In genomic region chr1:180849701-180850301, GRCm38 (mm10) we compare ENCODE assay signal across 8 mouse cellular contexts. TPM values are rescaled to one million over a fixed set of nuclear protein-coding genes. Genes with fewer than 3 reads are reported as not detected.
DNase-seq lines count a peak whose midpoint lies in the region; ATAC-seq and TF ChIP-seq lines count a peak whose summit lies in the region.

No protein-coding gene starts in this region.

- H3K9me3 ChIP-seq in heart, postnatal 0 days (replicated peaks; ENCODE audit: control insufficient read depth, low read length) = no peaks in the 10 kb centered on the region
- no peaks in the 10 kb centered on the region for H3K9me3 ChIP-seq in liver, embryonic 11.5 days (ENCODE audit: control insufficient read depth, low read length)
- H3K9me3 ChIP-seq in stomach, embryonic 15.5 days = no peaks in the 10 kb centered on the region

- no peaks in the 10 kb centered on the region for H3K36me3 ChIP-seq in spleen, adult 2 months (ENCODE audit: control insufficient read depth, insufficient read depth, low read length)
- no peaks in the 10 kb centered on the region for H3K36me3 ChIP-seq in heart, postnatal 0 days (replicated peaks; ENCODE audit: control insufficient read depth, insufficient read depth, low read length)
- no peaks in the 10 kb centered on the region for H3K36me3 ChIP-seq in liver, embryonic 11.5 days (ENCODE audit: control insufficient read depth, insufficient read depth, low read length)
- H3K36me3 ChIP-seq in stomach, embryonic 15.5 days = no peaks in the 10 kb centered on the region

- TF ChIP-seq EP300 in heart, postnatal 0 days (IDR thresholded peaks at IDR 0.05; ENCODE audit: low read depth) = no peak

- no peaks in the 10 kb centered on the region for H3K27me3 ChIP-seq in spleen, adult 2 months (ENCODE audit: control insufficient read depth, insufficient read depth, low read length)
- H3K27me3 ChIP-seq in heart, postnatal 0 days (ENCODE audit: control insufficient read depth, insufficient read depth, low read length) = no peaks in the 10 kb centered on the region
- no peaks in the 10 kb centered on the region for H3K27me3 ChIP-seq in liver, embryonic 11.5 days (replicated peaks; ENCODE audit: control insufficient read depth, insufficient read depth, low read length)
- no peaks in the 10 kb centered on the region for H3K27me3 ChIP-seq in stomach, embryonic 15.5 days (replicated peaks)

- peak overlapping the region; percentile 50 for H3K4me2 ChIP-seq in heart, postnatal 0 days (ENCODE audit: low read depth, low read length)
- peak overlapping the region; percentile 87 for H3K4me2 ChIP-seq in liver, embryonic 11.5 days
- H3K4me2 ChIP-seq in stomach, embryonic 15.5 days = peak overlapping the region; percentile 81

- ATAC-seq in heart, postnatal 0 days (ENCODE audit: insufficient read depth, low read depth) = no peak
- ATAC-seq in liver, embryonic 11.5 days (replicated peaks; ENCODE audit: low FRiP score) = no peak
- no peak for ATAC-seq in stomach, embryonic 15.5 days (ENCODE audit: insufficient read depth, low FRiP score, low read depth)

- H3K4me1 ChIP-seq in spleen, adult 2 months (ENCODE audit: control insufficient read depth, insufficient read depth, insufficient read length) = peaks cover 15% of the 10 kb centered on the region
- H3K4me1 ChIP-seq in heart, postnatal 0 days (ENCODE audit: control insufficient read depth, insufficient read depth) = peaks cover 36% of the 10 kb centered on the region
- H3K4me1 ChIP-seq in liver, embryonic 11.5 days (replicated peaks; ENCODE audit: control insufficient read depth, insufficient read depth, low read length) = peaks cover 37% of the 10 kb centered on the region
- peaks cover 19% of the 10 kb centered on the region for H3K4me1 ChIP-seq in stomach, embryonic 15.5 days

- peak overlapping the region; percentile 27 for H3K9ac ChIP-seq in heart, postnatal 0 days (replicated peaks; ENCODE audit: low read depth, low read length)
- peak overlapping the region; percentile 82 for H3K9ac ChIP-seq in liver, embryonic 11.5 days (ENCODE audit: low read depth, low read length)
- H3K9ac ChIP-seq in stomach, embryonic 15.5 days = 0 out of 2 replicates have a peak overlapping the region, but pooled peaks have one; percentile 46

- TF ChIP-seq POLR2A in spleen, adult 2 months (IDR thresholded peaks at IDR 0.05; ENCODE audit: low read depth, low read length) = no peak

- DNase-seq in adrenal gland, adult (ENCODE audit: inconsistent age in 2 of 2, low spot score in 1 of 2) = peak; percentile 38 to 67
- DNase-seq in adrenal gland, postnatal 25 days = no peak
- peak in 1 of 2 experiments; percentile 22 for DNase-seq in spleen, adult 2 months (ENCODE audit: low read depth in 1 of 2, low spot score in 2 of 2)
- DNase-seq in spleen, adult 12 weeks (ENCODE audit: low spot score) = no peak
- DNase-seq in heart, postnatal 0 days (ENCODE audit: low spot score) = peak; percentile 36
- DNase-seq in liver, embryonic 11.5 days (ENCODE audit: low spot score) = peak; percentile 44
- DNase-seq in urinary bladder, postnatal 10 days (ENCODE audit: low spot score) = no peak

- peak overlapping the region; percentile 99 for H3K27ac ChIP-seq in spleen, adult 2 months (ENCODE audit: insufficient read depth, low read length)
- peak overlapping the region; percentile 98 for H3K27ac ChIP-seq in heart, postnatal 0 days (ENCODE audit: low read depth)
- H3K27ac ChIP-seq in liver, embryonic 11.5 days (ENCODE audit: low read depth, low read length) = peak overlapping the region; percentile 100
- peak overlapping the region; percentile 99 for H3K27ac ChIP-seq in stomach, embryonic 15.5 days

- 39% methylated on average over 11 of the region's 11 CpGs for WGBS in spleen, adult 2 months
- 34% methylated on average over 11 of the region's 11 CpGs for WGBS in heart, postnatal 0 days
- 37% methylated on average over 11 of the region's 11 CpGs for WGBS in liver, embryonic 11.5 days
- 31% methylated on average over 11 of the region's 11 CpGs for WGBS in stomach, embryonic 15.5 days

- no peak for TF ChIP-seq CTCF in spleen, adult 2 months (IDR thresholded peaks at IDR 0.05; ENCODE audit: extremely low read depth, insufficient read depth, insufficient read length, insufficient replicate concordance)
- no peak for TF ChIP-seq CTCF in heart, postnatal 0 days (IDR thresholded peaks at IDR 0.05; ENCODE audit: low read depth)

- H3K4me3 ChIP-seq in spleen, adult 2 months (ENCODE audit: extremely low read depth, insufficient read depth, insufficient read length) = peak overlapping the region; percentile 67
- peak overlapping the region; percentile 31 for H3K4me3 ChIP-seq in heart, postnatal 0 days (ENCODE audit: low read depth, low read length)
- H3K4me3 ChIP-seq in liver, embryonic 11.5 days (ENCODE audit: low read depth, low read length) = peak overlapping the region; percentile 84
- peak overlapping the region; percentile 78 for H3K4me3 ChIP-seq in stomach, embryonic 15.5 days (replicated peaks)

RNA-seq across cellular contexts. Expression of gene Sde2, which starts 1.1 kb away (rescaled TPM):
- 21.7 and 26.0 TPM in 2 replicates for total RNA-seq in adrenal gland, postnatal 25 days (2021)
- 7.1 and 9.3 TPM in 2 replicates for polyA plus RNA-seq in spleen, adult 2 months (2012; rRNA removed)
- 9.8 and 16.9 TPM in 2 replicates for total RNA-seq in heart, postnatal 0 days (2014; rRNA removed; ENCODE audit: low replicate concordance)
- polyA plus RNA-seq in heart, postnatal 0 days (2015; fragmentation: Nextera tagmentation; extraction: Ambion mirVana) = 14.4 and 15.8 TPM in 2 replicates
- polyA plus RNA-seq in liver, embryonic 11.5 days (2014; fragmentation: Nextera tagmentation; extraction: Ambion mirVana) = 49.0 and 49.2 TPM in 2 replicates
- 30.7 and 34.4 TPM in 2 replicates for polyA plus RNA-seq in stomach, embryonic 15.5 days (2015; fragmentation: Nextera tagmentation; extraction: Ambion mirVana)

RNA-seq across cellular contexts. Expression of gene H3f3a, which starts 36.1 kb away (rescaled TPM):
- 739 and 836 TPM in 2 replicates for total RNA-seq in adrenal gland, postnatal 25 days (2021)
- 361 and 391 TPM in 2 replicates for polyA plus RNA-seq in spleen, adult 2 months (2012; rRNA removed)
- 1,123 and 1,337 TPM in 2 replicates for total RNA-seq in heart, postnatal 0 days (2014; rRNA removed; ENCODE audit: low replicate concordance)
- polyA plus RNA-seq in heart, postnatal 0 days (2015; fragmentation: Nextera tagmentation; extraction: Ambion mirVana) = 1,661 and 1,734 TPM in 2 replicates
- 1,897 and 1,996 TPM in 2 replicates for polyA plus RNA-seq in liver, embryonic 11.5 days (2014; fragmentation: Nextera tagmentation; extraction: Ambion mirVana)
- polyA plus RNA-seq in stomach, embryonic 15.5 days (2015; fragmentation: Nextera tagmentation; extraction: Ambion mirVana) = 1,924 and 2,089 TPM in 2 replicates

RNA-seq across cellular contexts. Expression of gene Lefty2, which starts 43.1 kb away (rescaled TPM):
- total RNA-seq in adrenal gland, postnatal 25 days (2021) = 0.38 and 0.73 TPM in 2 replicates
- not detected in 2 replicates for polyA plus RNA-seq in spleen, adult 2 months (2012; rRNA removed)
- total RNA-seq in heart, postnatal 0 days (2014; rRNA removed; ENCODE audit: low replicate concordance) = not detected in 2 replicates
- 0.05 and 0.07 TPM in 2 replicates for polyA plus RNA-seq in heart, postnatal 0 days (2015; fragmentation: Nextera tagmentation; extraction: Ambion mirVana)
- polyA plus RNA-seq in liver, embryonic 11.5 days (2014; fragmentation: Nextera tagmentation; extraction: Ambion mirVana) = not detected in 2 replicates
- polyA plus RNA-seq in stomach, embryonic 15.5 days (2015; fragmentation: Nextera tagmentation; extraction: Ambion mirVana) = not detected in 2 replicates

RNA-seq across cellular contexts. Expression of gene Pycr2, which starts 54.3 kb away (rescaled TPM):
- total RNA-seq in adrenal gland, postnatal 25 days (2021) = 35.0 and 46.2 TPM in 2 replicates
- 41.7 and 53.9 TPM in 2 replicates for polyA plus RNA-seq in spleen, adult 2 months (2012; rRNA removed)
- total RNA-seq in heart, postnatal 0 days (2014; rRNA removed; ENCODE audit: low replicate concordance) = 33.0 and 36.4 TPM in 2 replicates
- 34.1 and 35.5 TPM in 2 replicates for polyA plus RNA-seq in heart, postnatal 0 days (2015; fragmentation: Nextera tagmentation; extraction: Ambion mirVana)
- 162 and 171 TPM in 2 replicates for polyA plus RNA-seq in liver, embryonic 11.5 days (2014; fragmentation: Nextera tagmentation; extraction: Ambion mirVana)
- 101 and 109 TPM in 2 replicates for polyA plus RNA-seq in stomach, embryonic 15.5 days (2015; fragmentation: Nextera tagmentation; extraction: Ambion mirVana)

Comparison
In these comparisons a context has a peak if more than half of its experiments do, and no peak if none do; other contexts are left out.
1. DNase-seq: peak in adrenal gland, adult (2 of 2), heart, postnatal 0 days (single experiment) and liver, embryonic 11.5 days (single experiment); none in adrenal gland, postnatal 25 days (single experiment), spleen, adult 12 weeks (single experiment) and urinary bladder, postnatal 10 days (single experiment).
2. H3K4me3 ChIP-seq: peak in every context shown above with its lines; median percentile 84 in liver, embryonic 11.5 days; 78 in stomach, embryonic 15.5 days; 67 in spleen, adult 2 months; 31 in heart, postnatal 0 days.
3. H3K9ac ChIP-seq: peak in every context shown above with its lines; median percentile 82 in liver, embryonic 11.5 days; 46 in stomach, embryonic 15.5 days; 27 in heart, postnatal 0 days.
4. Peak in every context shown above with its lines, with median percentiles within 50 percentile points of each other: H3K27ac ChIP-seq and H3K4me2 ChIP-seq.